Mouse (Mus musculus): ENCODE measurements around the gene Aldh3b2.
A peak's percentile ranks its signal among the peaks of the same experiment; 100 is the strongest.

The Aldh3b2 gene

DNA sequence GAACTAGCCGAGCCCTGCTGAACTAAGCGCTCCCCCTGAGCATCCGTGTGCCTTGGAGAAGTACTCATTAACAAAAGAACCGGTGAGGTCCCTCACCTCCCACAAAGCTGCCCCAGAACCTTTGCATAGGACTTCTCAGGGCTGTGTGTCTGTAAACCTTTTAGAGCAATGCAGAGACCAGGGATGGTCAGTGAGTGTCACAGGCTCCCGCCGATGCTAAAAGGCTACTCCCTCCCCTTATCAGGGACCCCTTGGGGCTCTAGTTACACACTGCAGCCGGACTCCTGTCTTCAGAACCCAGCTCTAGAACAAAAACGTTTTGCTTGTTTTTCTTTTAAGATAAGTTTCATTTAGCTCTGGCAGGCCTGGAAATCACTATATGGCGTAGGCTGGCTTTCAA, 40.9 kb downstream of the Aldh3b2 start:
- DNase-seq (ENCODE audit: low spot score), result no peak

- DNase-seq (ENCODE audit: low spot score), result no peak
These were observed 42.7 kb downstream of the Aldh3b2 start for GRCm38 (mm10) chr19:4014802-4015201.

- no peak for DNase-seq (ENCODE audit: low spot score)
These were observed 43.5 kb downstream of the Aldh3b2 start for GRCm38 (mm10) chr19:4015635-4016034.

DNA sequence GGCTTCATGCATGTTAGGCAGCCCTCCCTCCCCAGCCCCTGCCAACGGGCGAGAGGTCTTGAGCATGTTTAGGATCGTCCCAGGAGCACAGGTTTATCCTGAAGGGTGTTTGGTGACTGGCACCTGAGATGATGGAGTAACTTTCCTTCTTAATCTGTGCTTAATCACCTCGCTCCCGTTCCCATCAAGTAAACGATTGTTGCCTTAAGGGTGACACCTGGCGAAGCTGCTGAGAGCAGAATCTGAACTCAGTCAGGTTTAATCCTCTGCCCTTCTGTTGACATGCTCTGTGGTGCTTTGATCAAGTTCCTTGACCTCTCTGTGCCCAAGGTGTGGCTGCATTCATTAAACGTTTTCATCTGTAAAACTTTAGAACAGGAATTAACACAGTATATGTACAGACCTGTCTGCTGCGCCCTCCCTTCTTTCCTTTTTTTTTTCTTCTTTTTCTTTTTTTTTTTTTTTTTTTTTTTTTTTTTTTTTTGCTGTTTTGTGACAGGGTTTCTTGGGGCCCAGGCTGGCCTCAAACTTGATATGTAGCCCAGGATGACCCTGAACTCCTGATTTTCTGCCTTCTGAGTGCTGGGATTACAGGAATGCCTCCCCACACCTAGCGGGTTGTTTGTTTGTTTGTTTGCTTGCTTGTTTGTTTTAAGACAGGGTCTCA, 45.9 kb downstream of the Aldh3b2 start:
- no peak for DNase-seq (ENCODE audit: low spot score)

- DNase-seq (ENCODE audit: low spot score), result peak; percentile 68
These were observed 46.8 kb downstream of the Aldh3b2 start for GRCm38 (mm10) chr19:4018743-4019583.

DNA sequence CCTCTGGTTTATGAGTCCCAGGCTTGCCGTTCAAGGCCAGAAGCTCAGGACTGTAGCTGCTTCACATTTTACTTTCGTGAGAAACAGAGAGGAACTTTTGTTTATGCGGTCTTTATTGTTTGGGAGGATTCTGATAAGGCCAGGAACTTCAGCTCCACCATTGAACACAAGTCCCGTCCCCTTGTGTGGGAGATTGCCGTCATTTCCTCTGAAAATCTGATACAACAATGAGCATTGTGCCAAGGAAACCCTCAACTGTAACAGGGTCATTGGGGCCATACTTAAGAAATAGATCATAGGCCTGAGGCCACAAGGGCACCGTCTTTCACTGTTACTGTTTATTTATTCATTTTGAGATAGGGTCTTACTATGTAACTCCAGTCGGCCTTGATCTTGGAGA, 51.1 kb downstream of the Aldh3b2 start:
- DNase-seq (ENCODE audit: low spot score), result no peak

GRCm38 (mm10) chr19:4027576-4027975, 55.4 kb downstream of the Aldh3b2 start:
- no peak for DNase-seq (ENCODE audit: low spot score)
